Mouse (Mus musculus) intestine, postnatal 0 days (tissue): ENCODE measurements around the gene Rpl22. TPM values are rescaled to one million over a fixed set of nuclear protein-coding genes. Genes with fewer than 3 reads are reported as not detected.
A peak's percentile ranks its signal among the peaks of the same experiment; 100 is the strongest.

Source experiments
- ATAC-seq: fragments of 200-750 bp; cut with Nextera tagmentation; 2 replicates; pipeline ENCODE4 v1.8.0; 2017; ENCODE audit warnings: mild to moderate bottlenecking, moderate TSS enrichment, moderate library complexity
- H3K27ac ChIP-seq: fragments of 300-500 bp; sonication (generic); 2 replicates; pipeline ENCODE4 v1.5.1; 2014; ENCODE audit warnings: mild to moderate bottlenecking, low read depth, low read length, moderate library complexity
- H3K27me3 ChIP-seq: fragments of 300-500 bp; sonication (generic); replicated peaks from 2 replicates; pipeline ENCODE4 v1.6.1; 2014; ENCODE audit warnings: low read length, mixed read lengths; ENCODE audit not compliant: control insufficient read depth, insufficient read depth
- H3K36me3 ChIP-seq: fragments of 300-500 bp; sonication (generic); 2 replicates; pipeline ENCODE4 v1.6.1; 2014; ENCODE audit warnings: mild to moderate bottlenecking, moderate library complexity; ENCODE audit not compliant: control insufficient read depth, insufficient read depth
- H3K4me1 ChIP-seq: fragments of 300-500 bp; sonication (generic); replicated peaks from 2 replicates; pipeline ENCODE4 v1.6.1; 2014; ENCODE audit warnings: antibody characterized with exemption, low read length, mixed read lengths; ENCODE audit not compliant: control insufficient read depth, insufficient read depth
- H3K4me2 ChIP-seq: fragments of 300-500 bp; sonication (generic); replicated peaks from 2 replicates; pipeline ENCODE4 v1.6.1; 2014; ENCODE audit warnings: low read depth, mild to moderate bottlenecking, moderate library complexity
- H3K4me3 ChIP-seq: fragments of 300-500 bp; sonication (generic); 2 replicates; pipeline ENCODE4 v1.5.1; 2014; ENCODE audit warnings: low read depth, low read length
- H3K9ac ChIP-seq: fragments of 300-500 bp; sonication (generic); 2 replicates; pipeline ENCODE4 v1.6.1; 2014; ENCODE audit warnings: mild to moderate bottlenecking, low read depth, low read length
- H3K9me3 ChIP-seq: fragments of 300-500 bp; sonication (generic); 2 replicates; pipeline ENCODE4 v1.6.1; 2016; ENCODE audit warnings: mixed run types; ENCODE audit not compliant: control insufficient read depth
- CTCF ChIP-seq: sonication (generic); IDR thresholded peaks from 2 replicates; pipeline ENCODE4 v1.5.1; 2016; ENCODE audit warnings: low read depth, mild to moderate bottlenecking, control low read depth, antibody characterized with exemption, moderate library complexity
- WGBS: fragments of 180-500 bp; shearing (Covaris S2); extraction: QIAGEN DNeasy Blood & Tissue Kit; methylation state at CpG from one replicate; pipeline ENCODE4 v1.1.7; 2014; 5-methylcytosine and 5-hydroxymethylcytosine counted together
- polyA plus RNA-seq: library from polyadenylated mRNA; unstranded; fragments of >200 nt; fragmentation: Nextera tagmentation; extraction: Ambion mirVana; gene quantifications from 2 replicates; pipeline ENCODE4 v1.2.1, GENCODE M21; 2015

The Rpl22 gene
- polyA plus RNA-seq, 1 experiment from 2014 or later: 281 TPM

GRCm38 (mm10) chr4:152350722-152351421 lies 25.3 kb downstream of the Rpl22 start:
- Histone ChIP-seq H3K4me2 (0 out of 2 replicates have a peak overlapping the region, but pooled peaks have one; percentile 6), H3K4me1 (no peaks in the 10 kb centered on the region; the same call in 1 of the 2 replicates), H3K9ac (no peak overlapping the region), H3K9me3 (no peaks in the 10 kb centered on the region), H3K27me3 (peaks cover 10% of the 10 kb centered on the region; the same call in 1 of the 2 replicates), H3K4me3 (no peak overlapping the region), H3K27ac (no peak overlapping the region), H3K36me3 (no peaks in the 10 kb centered on the region)
- TF ChIP-seq CTCF: no peak
- WGBS: 21% methylated on average over 8 of the region's 8 CpGs
- ATAC-seq: peak; percentile 86

DNA sequence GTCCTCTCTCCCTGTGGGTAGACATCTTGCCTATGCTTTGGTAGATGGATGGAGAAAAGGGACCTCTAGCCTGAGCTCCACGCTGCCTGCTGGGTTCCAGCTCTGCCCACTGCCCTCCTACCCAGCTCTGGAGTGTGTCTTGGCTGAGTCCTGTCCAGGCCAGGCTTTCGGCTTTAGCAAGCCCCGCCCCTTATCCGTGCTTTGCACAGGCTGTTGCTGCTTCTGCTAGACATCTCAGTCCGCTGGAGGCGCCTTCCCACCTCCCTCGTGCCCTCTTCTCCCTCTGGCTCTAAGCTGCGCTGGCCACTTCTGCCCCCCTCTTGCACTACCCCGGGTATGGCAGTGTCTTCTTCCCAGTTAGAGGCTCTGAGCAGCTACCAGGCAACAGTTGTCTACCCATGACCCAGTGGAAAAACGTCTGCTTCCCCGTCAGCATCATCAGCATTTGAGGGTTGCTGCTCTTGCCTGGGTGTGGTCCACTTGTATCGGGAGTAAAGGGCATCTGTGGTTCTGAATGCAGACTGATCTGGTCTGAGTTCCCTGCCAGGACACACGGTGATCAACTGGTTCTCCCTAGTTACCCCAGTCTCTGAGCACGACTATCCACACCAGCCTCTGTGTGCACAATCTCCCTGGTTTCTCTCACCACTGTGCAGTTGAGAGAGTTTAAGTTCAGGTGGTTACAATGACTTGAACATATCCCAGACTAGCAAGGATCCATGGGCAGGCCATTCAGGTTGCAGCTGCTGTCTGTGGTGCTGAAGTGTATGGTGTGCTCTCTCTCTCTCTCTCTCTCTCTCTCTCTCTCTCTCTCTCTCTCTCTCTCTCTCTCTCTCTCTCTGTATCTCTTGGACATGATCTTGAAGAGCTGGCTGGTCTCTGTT lies 26.1 kb downstream of the Rpl22 start:
- H3K36me3 ChIP-seq: no peaks in the 10 kb centered on the region
- no peak overlapping the region for H3K27ac ChIP-seq
- no peak overlapping the region for H3K4me3 ChIP-seq

DNA sequence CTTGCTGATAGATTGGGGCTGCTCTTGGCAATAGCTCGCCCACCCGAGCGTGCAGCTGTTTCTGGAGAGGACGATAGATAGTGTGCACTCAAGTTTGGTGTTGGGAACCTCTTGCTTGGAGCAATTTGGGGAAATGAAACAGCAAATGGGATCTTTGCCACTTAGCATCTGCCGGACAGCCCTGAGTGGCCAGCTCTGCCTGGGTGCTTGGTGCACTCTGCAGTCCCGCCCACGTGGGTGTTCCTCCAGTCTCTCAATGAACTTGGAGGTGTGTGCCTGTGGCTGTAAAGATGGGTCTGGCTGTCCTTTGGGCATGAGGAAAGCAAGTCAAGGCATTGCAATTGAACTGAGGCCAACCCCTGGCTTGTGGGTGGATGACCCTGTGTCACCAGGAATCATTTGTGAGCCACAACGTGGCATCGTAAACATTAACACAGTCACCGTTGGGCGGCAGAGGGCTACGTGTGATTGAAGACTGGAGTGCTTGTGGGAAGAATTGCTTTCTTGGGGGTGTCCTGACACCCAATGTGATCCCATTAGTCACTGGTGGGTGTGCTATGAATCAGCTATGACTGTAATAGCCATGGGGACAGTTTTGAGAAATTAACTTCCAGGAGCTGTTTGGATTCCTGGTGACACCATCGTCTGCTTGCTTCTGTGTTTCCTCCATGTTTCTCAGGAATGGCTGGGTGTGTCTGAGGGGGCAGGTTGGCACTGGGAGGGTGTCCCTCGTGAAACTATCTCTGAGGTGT lies 28.5 kb downstream of the Rpl22 start:
- peaks cover 10% of the 10 kb centered on the region; the same call in 1 of the 2 replicates for H3K27me3 ChIP-seq

More for the DNA sequence above, 26.1 kb downstream of the Rpl22 start:
- Histone ChIP-seq H3K9me3 (no peaks in the 10 kb centered on the region), H3K27me3 (peaks cover 10% of the 10 kb centered on the region; the same call in 1 of the 2 replicates), H3K4me2 (no peak overlapping the region), H3K9ac (no peak overlapping the region), H3K4me1 (no peaks in the 10 kb centered on the region; the same call in 1 of the 2 replicates)
- ATAC-seq: no peak
- no peak for TF ChIP-seq CTCF
- WGBS: 10% methylated on average over 14 of the region's 14 CpGs

GRCm38 (mm10) chr4:152355672-152356071 lies 30.1 kb downstream of the Rpl22 start:
- Histone ChIP-seq H3K4me2 (no peak overlapping the region), H3K36me3 (no peaks in the 10 kb centered on the region), H3K9ac (no peak overlapping the region), H3K4me3 (no peak overlapping the region), H3K27ac (no peak overlapping the region), H3K4me1 (no peaks in the 10 kb centered on the region; the same call in 1 of the 2 replicates), H3K9me3 (no peaks in the 10 kb centered on the region), H3K27me3 (0 out of 2 replicates have a peak, but pooled peaks cover 7% of the 10 kb centered on the region)
- TF ChIP-seq CTCF: no peak
- no peak for ATAC-seq
- WGBS: 70% methylated on average over 7 of the region's 7 CpGs

More for the DNA sequence above, 28.5 kb downstream of the Rpl22 start:
- Histone ChIP-seq H3K4me3 (no peak overlapping the region), H3K4me1 (no peaks in the 10 kb centered on the region; the same call in 1 of the 2 replicates), H3K9ac (no peak overlapping the region), H3K36me3 (no peaks in the 10 kb centered on the region), H3K4me2 (no peak overlapping the region), H3K9me3 (no peaks in the 10 kb centered on the region), H3K27ac (no peak overlapping the region)
- ATAC-seq: no peak
- TF ChIP-seq CTCF: no peak
- WGBS: 71% methylated on average over 14 of the region's 14 CpGs

DNA sequence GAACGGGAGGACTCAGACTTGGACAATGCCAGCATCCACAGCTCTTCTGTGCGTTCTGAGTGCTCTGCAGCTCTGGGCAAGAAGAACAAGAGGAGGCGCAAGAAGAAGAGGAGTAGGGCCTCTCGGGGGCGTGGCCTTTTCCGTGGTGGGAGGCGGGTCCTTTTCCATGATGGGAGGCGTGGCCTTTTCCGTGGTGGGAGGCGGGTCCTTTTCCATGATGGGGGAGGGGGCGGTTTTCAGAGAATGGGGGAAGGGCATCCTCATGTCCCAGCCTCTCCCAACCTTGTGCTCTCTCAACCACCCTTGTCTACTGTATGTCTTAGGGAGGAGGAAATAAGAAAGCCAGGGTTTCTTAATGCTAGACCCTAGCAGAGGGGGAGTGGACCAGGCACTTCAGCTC lies 34.2 kb downstream of the Rpl22 start:
- no peak overlapping the region for H3K9ac ChIP-seq
- H3K36me3 ChIP-seq: no peaks in the 10 kb centered on the region
- no peaks in the 10 kb centered on the region for H3K4me1 ChIP-seq
- no peak for TF ChIP-seq CTCF
- H3K4me3 ChIP-seq: no peak overlapping the region
- H3K27ac ChIP-seq: no peak overlapping the region
- ATAC-seq: no peak
- WGBS: 9% methylated on average over 10 of the region's 11 CpGs
- no peak overlapping the region for H3K4me2 ChIP-seq
- 0 out of 2 replicates have a peak, but pooled peaks cover 7% of the 10 kb centered on the region for H3K27me3 ChIP-seq
- no peaks in the 10 kb centered on the region for H3K9me3 ChIP-seq
